Mouse (Mus musculus) midbrain, embryonic 14.5 days (tissue): Measurements from ENCODE around the gene Susd1. TPM values are rescaled to one million over a fixed set of nuclear protein-coding genes. Genes with fewer than 3 reads are reported as not detected.
"Not testable (repeated sequence)": the region's sequence is repeated elsewhere in the genome, so short reads cannot be mapped to it uniquely, and the experiment has no call there.

Source experiments
- ATAC-seq: fragments of 200-750 bp; cut with Nextera tagmentation; 2 replicates; pipeline ENCODE4 v1.8.0; 2017; ENCODE audit warnings: moderate number of reproducible peaks, moderate library complexity; ENCODE audit not compliant: low FRiP score, low TSS enrichment
- DNase-seq: peaks from one replicate; pipeline ENCODE4 v3.0.0-alpha.2; 2015
- H3K27ac ChIP-seq: fragments of 300-500 bp; sonication (generic); replicated peaks from 2 replicates; pipeline ENCODE4 v1.5.1; 2014; ENCODE audit warnings: mild to moderate bottlenecking, low read depth, low read length, moderate library complexity
- H3K27me3 ChIP-seq: fragments of 300-500 bp; sonication (generic); 2 replicates; pipeline ENCODE4 v1.6.1; 2014; ENCODE audit warnings: low read length, control low read depth, mixed read lengths; ENCODE audit not compliant: control insufficient read depth, insufficient read depth
- H3K36me3 ChIP-seq: fragments of 300-500 bp; sonication (generic); 2 replicates; pipeline ENCODE4 v1.6.1; 2014; ENCODE audit warnings: low read length, control low read depth; ENCODE audit not compliant: control insufficient read depth, insufficient read depth
- H3K4me1 ChIP-seq: fragments of 300-500 bp; sonication (generic); 2 replicates; pipeline ENCODE4 v1.6.1; 2014; ENCODE audit warnings: mild to moderate bottlenecking, antibody characterized with exemption, low read length, control low read depth; ENCODE audit not compliant: control insufficient read depth, insufficient read depth
- H3K4me2 ChIP-seq: fragments of 300-500 bp; sonication (generic); 2 replicates; pipeline ENCODE4 v1.6.1; 2014; ENCODE audit warnings: mild to moderate bottlenecking, low read length, moderate library complexity
- H3K4me3 ChIP-seq: fragments of 300-500 bp; sonication (generic); replicated peaks from 2 replicates; pipeline ENCODE4 v1.5.1; 2014; ENCODE audit warnings: low read depth, low read length
- H3K9ac ChIP-seq: fragments of 300-500 bp; sonication (generic); replicated peaks from 2 replicates; pipeline ENCODE4 v1.6.1; 2014; ENCODE audit warnings: mild to moderate bottlenecking, low read length, moderate library complexity
- H3K9me3 ChIP-seq: fragments of 300-500 bp; sonication (generic); 2 replicates; pipeline ENCODE4 v1.6.1; 2016; ENCODE audit warnings: low read length, control low read depth, mixed read lengths; ENCODE audit not compliant: control insufficient read depth
- WGBS: fragments of 180-500 bp; shearing (Covaris S2); extraction: QIAGEN DNeasy Blood & Tissue Kit; methylation state at CpG from one replicate; pipeline ENCODE4 v1.1.7; 2014; 5-methylcytosine and 5-hydroxymethylcytosine counted together
- polyA plus RNA-seq: library from polyadenylated mRNA; unstranded; fragments of >200 nt; fragmentation: Nextera tagmentation; extraction: Ambion mirVana; gene quantifications from 2 replicates; pipeline ENCODE4 v1.2.1, GENCODE M21; 2014

The Susd1 gene
- polyA plus RNA-seq, 1 experiment from 2014 or later: 0.86 TPM

DNA sequence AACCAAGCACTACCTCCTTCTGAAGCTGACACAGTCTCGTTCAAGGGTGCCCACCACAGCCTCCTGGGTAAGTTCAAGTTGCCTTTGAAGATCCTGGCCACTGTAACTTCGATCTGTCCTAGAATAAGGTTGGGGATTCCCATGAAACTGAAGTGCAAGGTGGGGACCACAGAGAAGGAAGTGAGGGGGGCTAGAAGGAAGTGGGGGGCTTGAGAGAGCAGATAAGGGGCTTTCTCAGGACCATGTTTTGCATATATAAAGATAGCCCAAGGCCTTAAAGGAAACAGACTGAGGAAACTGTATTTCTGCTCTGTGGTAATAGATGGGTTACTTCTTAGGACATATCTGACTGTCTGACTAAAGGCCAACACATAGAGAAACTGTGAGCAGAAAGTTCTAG is 151.3 kb downstream of the Susd1 start:
- no peaks in the 10 kb centered on the region for H3K9me3 ChIP-seq
- no peaks in the 10 kb centered on the region for H3K36me3 ChIP-seq
- no peak overlapping the region for H3K27ac ChIP-seq
- no peaks in the 10 kb centered on the region for H3K4me1 ChIP-seq
- H3K4me3 ChIP-seq: no peak overlapping the region
- ATAC-seq: no peak
- H3K27me3 ChIP-seq: no peaks in the 10 kb centered on the region
- no peak overlapping the region for H3K4me2 ChIP-seq
- DNase-seq: no peak
- WGBS: 81% methylated on average over 2 of the region's 2 CpGs
- no peak overlapping the region for H3K9ac ChIP-seq

- H3K4me2 ChIP-seq, H3K27ac ChIP-seq, H3K27me3 ChIP-seq, H3K36me3 ChIP-seq, ATAC-seq, H3K9me3 ChIP-seq, H3K9ac ChIP-seq, H3K4me3 ChIP-seq, H3K4me1 ChIP-seq: not testable (repeated sequence)
- peak; percentile 23 for DNase-seq
- 80% methylated on average over 6 of the region's 6 CpGs for WGBS
Measured at GRCm38 (mm10) chr4:59286351-59286750, 152.1 kb downstream of the Susd1 start.

DNA sequence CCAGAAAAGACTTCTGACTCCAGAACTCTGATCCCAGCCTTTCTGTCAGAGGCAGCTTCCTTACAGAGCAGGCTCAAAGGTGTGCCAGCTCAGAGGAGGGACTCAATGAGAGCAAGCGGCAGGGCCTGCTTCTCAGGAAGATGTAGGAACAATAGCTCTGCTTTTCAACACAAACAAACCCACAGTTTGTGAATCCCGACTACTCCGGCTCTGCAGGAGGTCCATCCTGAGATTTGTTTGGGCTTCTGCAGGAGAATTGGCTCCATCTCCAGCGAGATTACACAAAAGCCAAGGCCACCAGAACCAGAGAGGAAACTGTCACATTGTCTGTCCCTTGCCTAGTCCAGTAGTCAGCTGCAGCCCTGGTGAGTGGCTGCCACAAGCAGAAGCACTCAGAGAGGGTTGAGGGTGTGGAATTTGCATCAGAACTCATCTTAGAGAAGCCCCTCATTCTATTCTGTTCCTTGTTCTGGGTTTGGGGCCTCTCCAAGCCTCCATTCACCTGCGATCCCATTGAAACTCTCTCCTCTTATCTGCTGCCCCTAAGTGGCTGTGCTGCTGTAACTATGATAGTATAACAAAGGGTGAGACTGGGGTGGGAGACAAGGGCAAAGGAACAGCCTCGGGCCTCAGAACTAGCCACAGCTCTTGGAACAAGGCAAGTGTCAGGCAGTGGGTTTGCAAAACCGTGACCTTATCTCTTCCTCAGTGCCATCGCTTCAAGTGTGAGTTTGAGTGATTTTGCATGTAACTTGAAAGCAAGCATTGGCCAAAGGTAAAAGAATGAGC is 155.5 kb downstream of the Susd1 start:
- WGBS: 39% methylated on average over 8 of the region's 8 CpGs
- Histone ChIP-seq H3K36me3 (no peaks in the 10 kb centered on the region), H3K9ac (no peak overlapping the region), H3K27me3 (no peaks in the 10 kb centered on the region), H3K4me2 (no peak overlapping the region), H3K27ac (no peak overlapping the region), H3K4me1 (no peaks in the 10 kb centered on the region), H3K9me3 (no peaks in the 10 kb centered on the region), H3K4me3 (no peak overlapping the region)
- ATAC-seq (no peak), DNase-seq (peak; percentile 19)

- no peaks in the 10 kb centered on the region for H3K4me1 ChIP-seq
- H3K9ac ChIP-seq: no peak overlapping the region
- 39% methylated on average over 7 of the region's 7 CpGs for WGBS
- no peaks in the 10 kb centered on the region for H3K9me3 ChIP-seq
- H3K27ac ChIP-seq: no peak overlapping the region
- DNase-seq (no peak), ATAC-seq (no peak)
- H3K4me2 ChIP-seq: no peak overlapping the region
- no peak overlapping the region for H3K4me3 ChIP-seq
- no peaks in the 10 kb centered on the region for H3K36me3 ChIP-seq
- H3K27me3 ChIP-seq: no peaks in the 10 kb centered on the region
Measured at GRCm38 (mm10) chr4:59282137-59282536, 156.3 kb downstream of the Susd1 start.

DNA sequence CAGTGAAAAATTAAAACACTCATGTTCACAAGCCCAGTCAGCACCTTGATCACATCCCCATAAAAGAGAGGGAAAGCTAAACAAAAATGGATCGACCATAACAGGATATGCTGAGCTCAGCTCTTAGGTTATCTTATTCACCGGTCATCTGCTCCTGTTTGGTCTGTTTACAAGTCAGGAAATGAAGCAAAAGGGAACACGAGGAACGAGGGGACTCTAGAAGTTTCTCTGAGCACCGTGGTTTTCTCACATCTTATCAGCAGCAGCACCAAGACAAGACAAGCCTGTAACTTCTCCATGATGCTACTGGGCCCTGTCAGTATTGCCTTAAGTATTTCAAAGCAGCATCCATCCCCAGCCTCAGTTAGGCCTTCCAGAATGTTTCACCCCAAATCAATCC is 157.6 kb downstream of the Susd1 start:
- WGBS: 90% methylated on average over 5 of the region's 5 CpGs
- H3K27me3 ChIP-seq: no peaks in the 10 kb centered on the region
- ATAC-seq (no peak), DNase-seq (no peak)
- no peaks in the 10 kb centered on the region for H3K36me3 ChIP-seq
- no peaks in the 10 kb centered on the region for H3K4me1 ChIP-seq
- H3K4me2 ChIP-seq: no peak overlapping the region
- H3K27ac ChIP-seq: no peak overlapping the region
- no peaks in the 10 kb centered on the region for H3K9me3 ChIP-seq
- no peak overlapping the region for H3K4me3 ChIP-seq
- H3K9ac ChIP-seq: no peak overlapping the region

DNA sequence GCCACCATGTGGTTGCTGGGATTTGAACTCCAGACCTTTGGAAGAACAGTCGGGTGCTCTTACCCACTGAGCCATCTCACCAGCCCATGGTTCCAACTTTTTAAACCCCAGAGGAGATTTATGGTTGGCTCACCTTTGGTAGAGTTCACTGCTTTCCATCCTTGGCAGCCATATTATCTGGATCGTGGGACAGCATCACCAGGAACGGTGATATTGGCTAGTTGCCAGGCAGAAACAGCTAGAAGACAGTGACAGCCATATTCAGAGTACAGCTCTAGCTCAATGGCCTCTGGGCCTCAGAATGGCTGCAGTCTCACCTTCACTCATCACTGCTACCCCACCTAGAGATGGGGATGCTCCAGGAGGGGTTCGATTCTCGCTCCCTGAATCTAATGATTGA is 159.3 kb downstream of the Susd1 start:
- H3K27me3 ChIP-seq: no peaks in the 10 kb centered on the region
- WGBS: 94% methylated on average over 5 of the region's 5 CpGs
- no peaks in the 10 kb centered on the region for H3K9me3 ChIP-seq
- H3K9ac ChIP-seq: no peak overlapping the region
- H3K36me3 ChIP-seq: no peaks in the 10 kb centered on the region
- no peak; the same call in 1 of the 2 replicates for ATAC-seq
- no peak overlapping the region for H3K27ac ChIP-seq
- H3K4me2 ChIP-seq: no peak overlapping the region
- DNase-seq: no peak
- no peaks in the 10 kb centered on the region for H3K4me1 ChIP-seq
- H3K4me3 ChIP-seq: no peak overlapping the region

- Histone ChIP-seq H3K27ac (no peak overlapping the region), H3K36me3 (no peaks in the 10 kb centered on the region), H3K9ac (no peak overlapping the region), H3K9me3 (no peaks in the 10 kb centered on the region), H3K4me3 (no peak overlapping the region), H3K4me2 (no peak overlapping the region), H3K4me1 (no peaks in the 10 kb centered on the region), H3K27me3 (no peaks in the 10 kb centered on the region)
- ATAC-seq (no peak), DNase-seq (no peak)
- WGBS: 90% methylated on average over 7 of the region's 7 CpGs
Measured at GRCm38 (mm10) chr4:59278410-59278809, 160.0 kb downstream of the Susd1 start.

DNA sequence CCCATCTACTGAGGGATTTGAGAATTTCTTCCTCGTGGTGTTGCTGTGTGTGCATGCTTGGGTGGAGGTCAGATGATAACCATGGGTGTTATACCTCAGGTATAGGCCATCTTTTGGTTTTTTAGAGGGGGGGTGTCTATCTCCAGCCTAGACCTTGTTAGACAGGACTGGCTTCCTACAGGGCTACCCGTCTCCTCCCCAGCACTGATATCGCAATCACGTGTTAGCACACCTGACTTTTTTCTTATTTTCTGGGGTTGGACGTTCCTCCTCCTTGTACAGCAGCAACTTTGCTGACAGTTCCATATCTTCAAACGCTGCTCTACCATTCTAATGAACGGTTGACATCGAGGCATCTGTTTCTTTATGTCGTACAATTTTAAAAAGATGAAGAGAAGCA is 160.5 kb downstream of the Susd1 start:
- no peak for DNase-seq

GRCm38 (mm10) chr4:59275956-59276355 is 162.5 kb downstream of the Susd1 start:
- no peak overlapping the region for H3K27ac ChIP-seq
- H3K9ac ChIP-seq: no peak overlapping the region
- H3K4me2 ChIP-seq: no peak overlapping the region
- no peaks in the 10 kb centered on the region for H3K36me3 ChIP-seq
- 73% methylated on average over 2 of the region's 2 CpGs for WGBS
- no peaks in the 10 kb centered on the region for H3K9me3 ChIP-seq
- H3K4me3 ChIP-seq: no peak overlapping the region
- no peaks in the 10 kb centered on the region for H3K27me3 ChIP-seq
- ATAC-seq: no peak
- no peaks in the 10 kb centered on the region for H3K4me1 ChIP-seq
- DNase-seq: no peak

More for the DNA sequence above, 160.5 kb downstream of the Susd1 start:
- H3K4me2 ChIP-seq: no peak overlapping the region
- no peak overlapping the region for H3K27ac ChIP-seq
- no peaks in the 10 kb centered on the region for H3K4me1 ChIP-seq
- H3K27me3 ChIP-seq: no peaks in the 10 kb centered on the region
- no peak overlapping the region for H3K9ac ChIP-seq
- H3K9me3 ChIP-seq: no peaks in the 10 kb centered on the region
- H3K4me3 ChIP-seq: no peak overlapping the region
- no peak for ATAC-seq
- WGBS: 94% methylated on average over 9 of the region's 9 CpGs
- no peaks in the 10 kb centered on the region for H3K36me3 ChIP-seq
